Mouse (Mus musculus) midbrain, embryonic 12.5 days (tissue): ENCODE data around the gene Hnrnpu. TPM values are rescaled to one million over a fixed set of nuclear protein-coding genes. Genes with fewer than 3 reads are reported as not detected.
"Not testable (repeated sequence)": the region's sequence is repeated elsewhere in the genome, so short reads cannot be mapped to it uniquely, and the experiment has no call there.

ENCODE experiments used
- ATAC-seq: fragments of 200-750 bp; cut with Nextera tagmentation; 2 replicates; pipeline ENCODE4 v1.8.0; 2017; ENCODE audit warnings: low read depth, moderate TSS enrichment, moderate library complexity; ENCODE audit not compliant: low FRiP score
- H3K27ac ChIP-seq: fragments of 300-500 bp; sonication (generic); replicated peaks from 2 replicates; pipeline ENCODE4 v1.5.1; 2016; ENCODE audit warnings: mild to moderate bottlenecking
- H3K27me3 ChIP-seq: fragments of 300-500 bp; sonication (generic); 2 replicates; pipeline ENCODE4 v1.6.1; 2016; ENCODE audit warnings: mild to moderate bottlenecking
- H3K36me3 ChIP-seq: fragments of 300-500 bp; sonication (generic); 2 replicates; pipeline ENCODE4 v1.6.1; 2016
- H3K4me1 ChIP-seq: fragments of 300-500 bp; sonication (generic); 2 replicates; pipeline ENCODE4 v1.6.1; 2016
- H3K4me2 ChIP-seq: fragments of 300-500 bp; sonication (generic); replicated peaks from 2 replicates; pipeline ENCODE4 v1.6.1; 2016; ENCODE audit warnings: mild to moderate bottlenecking, moderate library complexity
- H3K4me3 ChIP-seq: fragments of 300-500 bp; sonication (generic); 2 replicates; pipeline ENCODE4 v1.5.1; 2016; ENCODE audit warnings: mild to moderate bottlenecking
- H3K9ac ChIP-seq: fragments of 300-500 bp; sonication (generic); replicated peaks from 2 replicates; pipeline ENCODE4 v1.6.1; 2016; ENCODE audit warnings: mild to moderate bottlenecking, moderate library complexity
- H3K9me3 ChIP-seq: fragments of 300-500 bp; sonication (generic); 2 replicates; pipeline ENCODE4 v1.6.1; 2016; ENCODE audit warnings: mild to moderate bottlenecking
- WGBS: fragments of 180-500 bp; shearing (Covaris S2); methylation state at CpG from one replicate; pipeline ENCODE4 v1.1.7; 2016; 5-methylcytosine and 5-hydroxymethylcytosine counted together
- polyA plus RNA-seq: library from polyadenylated mRNA; unstranded; fragments of >200 nt; fragmentation: Nextera tagmentation; extraction: Ambion mirVana; gene quantifications from 2 replicates; pipeline ENCODE4 v1.2.1, GENCODE M21; 2016

The Hnrnpu gene
- polyA plus RNA-seq, 1 experiment from 2014 or later: 896 TPM

DNA sequence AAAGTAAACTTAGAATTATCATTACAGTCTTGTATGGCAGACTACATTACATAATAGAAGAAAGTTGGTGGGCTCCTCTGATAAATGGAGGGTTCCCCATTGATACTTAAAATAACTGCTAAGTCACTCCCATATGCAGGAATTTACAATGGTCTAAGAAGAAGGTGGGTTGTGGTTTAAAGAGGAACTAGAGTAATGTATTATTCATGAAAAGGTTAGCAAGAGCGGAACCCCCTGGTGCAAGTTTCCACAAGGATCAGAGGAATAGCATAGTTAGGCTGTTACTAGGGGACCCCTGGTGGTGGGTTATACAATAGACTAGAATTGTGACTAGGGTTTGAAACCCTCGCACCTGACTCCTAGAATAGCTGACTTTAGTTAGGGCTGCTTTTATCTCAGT, 23.1 kb upstream of the Hnrnpu start:
- no peak overlapping the region for H3K4me2 ChIP-seq

GRCm38 (mm10) chr1:178360264-178360663, 22.7 kb upstream of the Hnrnpu start:
- H3K9ac ChIP-seq: no peak overlapping the region
- no peak for ATAC-seq
- no peaks in the 10 kb centered on the region for H3K36me3 ChIP-seq
- no peak overlapping the region for H3K4me2 ChIP-seq
- no peaks in the 10 kb centered on the region for H3K4me1 ChIP-seq
- no peak overlapping the region for H3K27ac ChIP-seq
- no peaks in the 10 kb centered on the region for H3K27me3 ChIP-seq
- H3K4me3 ChIP-seq: no peak overlapping the region
- 87% methylated on average over 11 of the region's 11 CpGs for WGBS
- H3K9me3 ChIP-seq: no peaks in the 10 kb centered on the region

More for the DNA sequence above, 23.1 kb upstream of the Hnrnpu start:
- ATAC-seq: no peak
- Histone ChIP-seq H3K27me3 (no peaks in the 10 kb centered on the region), H3K4me3 (no peak overlapping the region), H3K4me1 (no peaks in the 10 kb centered on the region), H3K9ac (no peak overlapping the region), H3K27ac (no peak overlapping the region), H3K9me3 (no peaks in the 10 kb centered on the region), H3K36me3 (no peaks in the 10 kb centered on the region)
- 57% methylated on average over 2 of the region's 2 CpGs for WGBS

- Histone ChIP-seq H3K4me2 (no peak overlapping the region), H3K27me3 (no peaks in the 10 kb centered on the region), H3K36me3 (no peaks in the 10 kb centered on the region), H3K9me3 (no peaks in the 10 kb centered on the region), H3K27ac (no peak overlapping the region), H3K4me1 (no peaks in the 10 kb centered on the region), H3K9ac (no peak overlapping the region), H3K4me3 (no peak overlapping the region)
- no peak for ATAC-seq
- 80% methylated on average over 12 of the region's 12 CpGs for WGBS
These were observed 20.4 kb upstream of the Hnrnpu start for GRCm38 (mm10) chr1:178357776-178358710.

GRCm38 (mm10) chr1:178354576-178354975, 17.0 kb upstream of the Hnrnpu start:
- WGBS: 60% methylated on average over 3 of the region's 3 CpGs
- ATAC-seq: no peak
- no peak overlapping the region for H3K4me3 ChIP-seq
- H3K4me1 ChIP-seq: no peaks in the 10 kb centered on the region
- H3K27me3 ChIP-seq: no peaks in the 10 kb centered on the region
- no peak overlapping the region for H3K4me2 ChIP-seq
- H3K9me3 ChIP-seq: no peaks in the 10 kb centered on the region
- H3K9ac ChIP-seq: no peak overlapping the region
- no peaks in the 10 kb centered on the region for H3K36me3 ChIP-seq
- no peak overlapping the region for H3K27ac ChIP-seq

- Histone ChIP-seq H3K27me3 (no peaks in the 10 kb centered on the region), H3K9ac (no peak overlapping the region), H3K4me2 (no peak overlapping the region), H3K36me3 (no peaks in the 10 kb centered on the region), H3K27ac (no peak overlapping the region), H3K4me3 (no peak overlapping the region), H3K4me1 (no peaks in the 10 kb centered on the region), H3K9me3 (no peaks in the 10 kb centered on the region)
- ATAC-seq: no peak
These were observed 14.0 kb upstream of the Hnrnpu start for GRCm38 (mm10) chr1:178351643-178352042.

DNA sequence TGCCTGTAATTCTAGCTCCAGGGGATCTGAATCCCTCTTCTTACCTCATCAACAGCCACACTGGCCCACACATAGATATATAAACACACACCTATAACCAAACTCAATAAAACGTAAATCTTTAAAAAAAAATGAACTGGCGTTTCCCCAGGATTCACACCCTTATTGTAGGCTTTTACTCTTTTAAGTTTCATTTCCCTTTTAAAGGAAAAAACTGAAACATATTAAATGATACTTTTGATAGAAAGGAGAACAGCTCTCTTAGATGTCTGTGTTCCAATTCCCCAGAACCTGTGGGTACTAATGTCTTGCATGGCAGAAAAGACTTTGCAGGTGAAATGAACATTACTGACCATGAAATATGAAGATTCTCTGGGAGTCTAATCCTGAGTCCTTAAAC, 13.2 kb upstream of the Hnrnpu start:
- WGBS: 92% methylated on average over 2 of the region's 2 CpGs
- no peak for ATAC-seq
- no peak overlapping the region for H3K4me3 ChIP-seq
- H3K9ac ChIP-seq: no peak overlapping the region
- H3K4me2 ChIP-seq: no peak overlapping the region
- no peak overlapping the region for H3K27ac ChIP-seq
- H3K27me3 ChIP-seq: no peaks in the 10 kb centered on the region
- H3K4me1 ChIP-seq: no peaks in the 10 kb centered on the region
- no peaks in the 10 kb centered on the region for H3K9me3 ChIP-seq
- no peaks in the 10 kb centered on the region for H3K36me3 ChIP-seq

DNA sequence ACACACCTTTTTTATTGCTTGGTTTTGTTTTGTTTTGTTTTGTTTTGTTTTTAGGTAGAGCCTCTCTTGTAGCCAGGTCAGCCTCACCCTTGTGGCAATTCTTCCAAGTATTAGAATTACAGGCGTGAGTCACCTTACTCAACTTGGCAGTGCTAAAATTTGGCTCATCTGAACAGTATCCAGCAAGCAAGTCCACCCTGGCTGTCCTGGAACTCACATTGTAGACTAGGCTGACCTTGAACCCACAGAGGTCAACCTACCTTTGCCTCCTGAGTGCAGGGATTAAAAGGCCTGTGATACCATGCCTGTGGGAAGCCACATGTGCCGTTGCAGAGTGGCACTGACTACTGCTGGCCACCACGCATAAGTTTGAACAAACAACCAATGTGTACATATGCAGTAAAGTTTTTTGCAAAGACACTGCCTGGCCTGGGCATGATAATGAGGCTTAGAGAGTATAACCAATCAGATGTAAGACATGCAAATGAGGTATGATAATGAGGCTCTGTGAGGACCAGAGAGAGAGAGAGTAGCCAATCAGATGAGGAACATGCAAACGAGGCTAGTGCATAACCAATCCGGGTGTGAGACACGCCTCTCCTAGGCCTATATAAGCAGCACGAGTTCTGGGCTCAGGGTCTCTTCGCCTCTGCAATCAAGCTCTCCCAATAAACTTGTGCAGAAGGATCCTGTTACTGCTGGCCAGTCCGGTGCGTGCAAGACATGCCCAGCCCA, 6.6 kb upstream of the Hnrnpu start:
- not testable (repeated sequence) for H3K4me2 ChIP-seq, H3K9ac ChIP-seq, H3K27me3 ChIP-seq, H3K9me3 ChIP-seq, H3K4me3 ChIP-seq, ATAC-seq, H3K27ac ChIP-seq, H3K36me3 ChIP-seq, H3K4me1 ChIP-seq
- WGBS: 94% methylated on average over 10 of the region's 10 CpGs

- no peak for ATAC-seq
- no peaks in the 10 kb centered on the region for H3K9me3 ChIP-seq
- H3K4me1 ChIP-seq: no peaks in the 10 kb centered on the region
- no peaks in the 10 kb centered on the region for H3K36me3 ChIP-seq
- 89% methylated on average over 4 of the region's 5 CpGs for WGBS
- no peaks in the 10 kb centered on the region for H3K27me3 ChIP-seq
- H3K4me3 ChIP-seq: no peak overlapping the region
- no peak overlapping the region for H3K27ac ChIP-seq
- no peak overlapping the region for H3K4me2 ChIP-seq
- no peak overlapping the region for H3K9ac ChIP-seq
These were observed 5.0 kb upstream of the Hnrnpu start for GRCm38 (mm10) chr1:178342612-178343011.

GRCm38 (mm10) chr1:178342063-178342462, 4.5 kb upstream of the Hnrnpu start:
- WGBS: 75% methylated on average over 1 of the region's 1 CpGs
- no peak overlapping the region for H3K27ac ChIP-seq
- H3K27me3 ChIP-seq: no peaks in the 10 kb centered on the region
- no peak overlapping the region for H3K4me2 ChIP-seq
- no peak overlapping the region for H3K9ac ChIP-seq
- H3K36me3 ChIP-seq: no peaks in the 10 kb centered on the region
- no peaks in the 10 kb centered on the region for H3K4me1 ChIP-seq
- H3K4me3 ChIP-seq: no peak overlapping the region
- H3K9me3 ChIP-seq: no peaks in the 10 kb centered on the region
- no peak for ATAC-seq

- H3K4me1 ChIP-seq: no peaks in the 10 kb centered on the region
- 82% methylated on average over 3 of the region's 3 CpGs for WGBS
These were observed 3.8 kb upstream of the Hnrnpu start for GRCm38 (mm10) chr1:178341435-178341834.

GRCm38 (mm10) chr1:178340213-178340612, 2.6 kb upstream of the Hnrnpu start:
- ATAC-seq: no peak
- no peak overlapping the region for H3K4me2 ChIP-seq
- H3K36me3 ChIP-seq: no peaks in the 10 kb centered on the region; the same call in 1 of the 2 replicates
- no peak overlapping the region for H3K9ac ChIP-seq
- H3K27ac ChIP-seq: no peak overlapping the region
- 97% methylated on average over 2 of the region's 2 CpGs for WGBS
- no peak overlapping the region for H3K4me3 ChIP-seq
- peaks cover under 1% of the 10 kb centered on the region for H3K4me1 ChIP-seq
- H3K9me3 ChIP-seq: no peaks in the 10 kb centered on the region
- H3K27me3 ChIP-seq: no peaks in the 10 kb centered on the region

More at GRCm38 (mm10) chr1:178341435-178341834, 3.8 kb upstream of the Hnrnpu start:
- no peaks in the 10 kb centered on the region for H3K36me3 ChIP-seq
- H3K4me2 ChIP-seq: no peak overlapping the region
- no peaks in the 10 kb centered on the region for H3K9me3 ChIP-seq
- ATAC-seq: no peak
- H3K4me3 ChIP-seq: no peak overlapping the region
- no peaks in the 10 kb centered on the region for H3K27me3 ChIP-seq
- no peak overlapping the region for H3K27ac ChIP-seq
- no peak overlapping the region for H3K9ac ChIP-seq

- Histone ChIP-seq H3K4me3 (peak overlapping the region; percentile 100), H3K27ac (peak overlapping the region; percentile 100), H3K36me3 (peaks cover 12% of the 10 kb centered on the region), H3K9ac (peak overlapping the region; percentile 100), H3K27me3 (no peaks in the 10 kb centered on the region), H3K9me3 (no peaks in the 10 kb centered on the region), H3K4me1 (peaks cover 15% of the 10 kb centered on the region), H3K4me2 (peak overlapping the region; percentile 85)
- no peak for ATAC-seq
- WGBS: 3% methylated on average over 6 of the region's 6 CpGs
These were observed 683 bp upstream of the Hnrnpu start for GRCm38 (mm10) chr1:178338318-178338641.
